Mouse (Mus musculus): ENCODE results near the gene Ndrg4. TPM values are rescaled to one million over a fixed set of nuclear protein-coding genes. Genes with fewer than 3 reads are reported as not detected.

The Ndrg4 gene
- total RNA-seq, 1 experiment = 9.4 TPM

DNA sequence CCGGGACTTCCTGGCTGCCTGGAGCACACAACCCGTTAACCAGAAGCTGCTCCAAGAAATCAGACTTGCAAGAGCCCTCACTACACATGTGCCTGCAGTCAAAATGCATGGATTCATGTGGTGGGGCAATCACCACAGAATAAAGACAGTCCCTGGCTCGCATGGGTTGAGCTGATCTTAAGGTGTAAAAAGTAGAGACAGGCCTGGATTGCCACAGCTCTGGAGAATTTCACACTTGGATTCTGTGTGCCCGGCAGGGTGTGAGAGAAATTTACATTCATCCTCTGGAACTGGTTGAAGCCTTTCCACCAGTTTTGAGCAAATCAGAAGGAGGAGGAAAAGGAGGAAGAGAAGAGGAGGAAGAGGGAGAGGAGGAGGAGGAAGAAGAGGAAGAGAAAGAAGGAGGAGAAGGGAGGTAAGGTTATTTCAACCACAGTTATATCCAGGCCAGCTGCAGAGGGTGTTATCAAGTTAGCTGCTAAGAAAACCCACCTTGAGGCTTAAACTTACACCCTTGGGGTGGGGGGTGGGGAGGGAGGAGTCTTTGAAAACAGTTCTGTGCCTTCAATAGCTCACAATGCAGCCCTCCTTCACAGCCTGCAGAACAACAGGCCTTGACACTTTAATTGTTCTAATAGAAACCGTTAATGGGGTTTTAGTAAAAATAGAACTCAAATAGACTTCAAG, 20.3 kb upstream of the Ndrg4 start:
- TF ChIP-seq CHD2 (IDR thresholded peaks at IDR 0.05; ENCODE audit: low read depth, low read length) (no peak), ZC3H11A (IDR thresholded peaks at IDR 0.05; ENCODE audit: borderline replicate concordance, low read depth, low read length) (no peak), ZNF384 (IDR thresholded peaks at IDR 0.05; ENCODE audit: low read depth, low read length) (no peak), MAFK (IDR thresholded peaks at IDR 0.05; ENCODE audit: insufficient read depth, low read depth, low read length) (no peak), HCFC1 (IDR thresholded peaks at IDR 0.05; ENCODE audit: borderline replicate concordance, insufficient read depth, low read length) (no peak)

DNA sequence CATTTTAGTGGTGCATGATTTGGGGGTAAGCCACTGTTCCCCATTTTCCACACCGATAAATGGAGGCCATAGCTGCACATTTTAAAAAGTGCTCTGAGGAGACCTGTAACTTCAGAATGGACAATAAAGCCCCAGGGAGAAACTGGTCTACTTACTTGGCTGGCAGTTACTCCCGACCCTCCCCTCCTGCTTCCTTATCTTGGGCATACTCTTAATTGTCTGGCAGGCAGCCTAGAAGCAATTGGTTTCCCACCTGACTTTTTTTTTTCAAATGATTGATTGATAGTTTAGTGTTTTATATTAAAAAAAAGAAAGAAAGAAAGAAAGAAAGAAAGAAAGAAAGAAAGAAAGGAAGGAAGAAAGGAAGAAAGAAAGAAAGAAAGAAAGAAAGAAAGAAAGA, 19.3 kb upstream of the Ndrg4 start:
- TF ChIP-seq ZNF384 (IDR thresholded peaks at IDR 0.05; ENCODE audit: low read depth, low read length) = no peak
- no peak for TF ChIP-seq ZC3H11A (IDR thresholded peaks at IDR 0.05; ENCODE audit: borderline replicate concordance, low read depth, low read length)
- no peak for TF ChIP-seq CHD2 (IDR thresholded peaks at IDR 0.05; ENCODE audit: low read depth, low read length)
- no peak for TF ChIP-seq MAFK (IDR thresholded peaks at IDR 0.05; ENCODE audit: insufficient read depth, low read depth, low read length)
- no peak for TF ChIP-seq HCFC1 (IDR thresholded peaks at IDR 0.05; ENCODE audit: borderline replicate concordance, insufficient read depth, low read length)
- no peaks in the 10 kb centered on the region for H3K4me1 ChIP-seq (ENCODE audit: control insufficient read depth in 2 of 2, insufficient read depth in 2 of 2, low read length in 2 of 2, poor library complexity in 1 of 2)
- no peaks in the 10 kb centered on the region for H3K9me3 ChIP-seq (ENCODE audit: control insufficient read depth, insufficient read depth, low read depth, low read length)
- H3K9ac ChIP-seq (ENCODE audit: insufficient read depth, low read depth, low read length, poor library complexity, severe bottlenecking) = no peak overlapping the region
- H3K36me3 ChIP-seq (ENCODE audit: control insufficient read depth, insufficient read depth, low read length, poor library complexity, severe bottlenecking) = no peaks in the 10 kb centered on the region
- H3K27ac ChIP-seq (ENCODE audit: insufficient read depth, low read depth, low read length, poor library complexity, severe bottlenecking) = no peak overlapping the region
- in situ Hi-C loops (cut with MboI; ENCODE audit: low sequenced_read_pairs in 2 of 2, unreplicated experiment in 2 of 2) = no loop called here
- H3K4me3 ChIP-seq (ENCODE audit: insufficient read depth in 1 of 2, low read depth in 1 of 2, low read length in 2 of 2, poor library complexity in 1 of 2, severe bottlenecking in 1 of 2) = no peak overlapping the region
- no peak for DNase-seq (ENCODE audit: low read depth, low spot score)

More for the DNA sequence above, 20.3 kb upstream of the Ndrg4 start:
- Histone ChIP-seq H3K27ac (ENCODE audit: insufficient read depth, low read depth, low read length, poor library complexity, severe bottlenecking) (no peak overlapping the region), H3K36me3 (ENCODE audit: control insufficient read depth, insufficient read depth, low read length, poor library complexity, severe bottlenecking) (no peaks in the 10 kb centered on the region), H3K4me1 (ENCODE audit: control insufficient read depth in 2 of 2, insufficient read depth in 2 of 2, low read length in 2 of 2, poor library complexity in 1 of 2) (no peaks in the 10 kb centered on the region), H3K9me3 (ENCODE audit: control insufficient read depth, insufficient read depth, low read depth, low read length) (no peaks in the 10 kb centered on the region), H3K4me3 (ENCODE audit: insufficient read depth in 1 of 2, low read depth in 1 of 2, low read length in 2 of 2, poor library complexity in 1 of 2, severe bottlenecking in 1 of 2) (no peak overlapping the region), H3K9ac (ENCODE audit: insufficient read depth, low read depth, low read length, poor library complexity, severe bottlenecking) (no peak overlapping the region)
- no peak for DNase-seq (ENCODE audit: low read depth, low spot score)
- in situ Hi-C loops (cut with MboI; ENCODE audit: low sequenced_read_pairs in 2 of 2, unreplicated experiment in 2 of 2) = no loop called here

DNA sequence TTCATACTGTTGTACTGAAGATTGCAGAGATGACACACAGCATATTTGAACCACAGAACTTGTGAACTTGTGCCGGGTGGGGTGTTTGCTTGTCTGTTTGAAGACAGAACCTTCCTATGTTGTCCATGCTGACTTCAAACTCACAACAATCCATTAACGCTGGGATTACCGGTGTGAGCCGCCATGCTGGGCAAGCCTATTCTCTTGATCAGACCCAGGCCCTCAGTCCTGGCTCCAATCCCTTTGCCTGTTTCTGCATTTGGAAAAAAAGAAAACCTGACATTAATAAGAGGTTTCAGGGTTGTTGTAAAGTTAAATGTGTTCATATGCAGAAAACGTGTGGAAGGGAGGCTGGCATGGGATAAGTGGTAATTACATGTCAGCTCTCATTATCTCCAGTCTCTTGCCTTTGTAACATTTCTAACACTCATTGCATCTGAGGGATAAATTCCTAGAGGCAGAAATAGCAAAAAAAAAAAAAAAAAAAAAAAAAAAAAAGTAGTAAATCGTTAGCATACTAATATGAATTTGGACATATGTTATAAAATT, 16.4 kb upstream of the Ndrg4 start:
- no peak for DNase-seq (ENCODE audit: low read depth, low spot score)
- H3K4me1 ChIP-seq (ENCODE audit: control insufficient read depth in 2 of 2, insufficient read depth in 2 of 2, low read length in 2 of 2, poor library complexity in 1 of 2) = no peaks in the 10 kb centered on the region
- H3K4me3 ChIP-seq (ENCODE audit: insufficient read depth in 1 of 2, low read depth in 1 of 2, low read length in 2 of 2, poor library complexity in 1 of 2, severe bottlenecking in 1 of 2) = no peak overlapping the region
- no peak overlapping the region for H3K9ac ChIP-seq (ENCODE audit: insufficient read depth, low read depth, low read length, poor library complexity, severe bottlenecking)
- in situ Hi-C loops (cut with MboI; ENCODE audit: low sequenced_read_pairs in 2 of 2, unreplicated experiment in 2 of 2) = no loop called here
- TF ChIP-seq MAFK (IDR thresholded peaks at IDR 0.05; ENCODE audit: insufficient read depth, low read depth, low read length) (no peak), CHD2 (IDR thresholded peaks at IDR 0.05; ENCODE audit: low read depth, low read length) (no peak), ZC3H11A (IDR thresholded peaks at IDR 0.05; ENCODE audit: borderline replicate concordance, low read depth, low read length) (no peak), HCFC1 (IDR thresholded peaks at IDR 0.05; ENCODE audit: borderline replicate concordance, insufficient read depth, low read length) (no peak), ZNF384 (IDR thresholded peaks at IDR 0.05; ENCODE audit: low read depth, low read length) (no peak)
- H3K27ac ChIP-seq (ENCODE audit: insufficient read depth, low read depth, low read length, poor library complexity, severe bottlenecking) = no peak overlapping the region
- H3K36me3 ChIP-seq (ENCODE audit: control insufficient read depth, insufficient read depth, low read length, poor library complexity, severe bottlenecking) = no peaks in the 10 kb centered on the region
- H3K9me3 ChIP-seq (ENCODE audit: control insufficient read depth, insufficient read depth, low read depth, low read length) = no peaks in the 10 kb centered on the region

DNA sequence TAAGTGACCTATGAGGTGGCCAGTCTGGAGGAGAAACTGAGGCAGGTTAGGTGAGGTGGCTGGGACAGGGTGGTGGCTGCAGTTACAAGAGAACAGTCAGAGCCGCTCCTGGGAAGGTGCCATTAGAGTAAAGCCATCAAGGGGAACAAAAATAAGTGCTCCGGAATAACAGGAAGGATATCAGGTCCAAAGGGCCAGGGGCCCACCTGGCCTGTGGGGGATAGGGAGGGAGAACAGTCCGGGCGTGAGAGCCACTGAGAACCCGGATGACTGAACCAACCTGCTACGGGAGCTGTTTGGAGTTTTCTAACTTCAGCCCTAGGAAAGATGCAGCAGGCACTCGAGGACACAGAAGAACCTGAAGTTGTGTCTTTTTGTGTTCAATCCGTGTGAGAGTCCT, 15.7 kb upstream of the Ndrg4 start:
- Histone ChIP-seq H3K9me3 (ENCODE audit: control insufficient read depth, insufficient read depth, low read depth, low read length) (no peaks in the 10 kb centered on the region), H3K27ac (ENCODE audit: insufficient read depth, low read depth, low read length, poor library complexity, severe bottlenecking) (no peak overlapping the region), H3K4me3 (ENCODE audit: insufficient read depth in 1 of 2, low read depth in 1 of 2, low read length in 2 of 2, poor library complexity in 1 of 2, severe bottlenecking in 1 of 2) (no peak overlapping the region), H3K36me3 (ENCODE audit: control insufficient read depth, insufficient read depth, low read length, poor library complexity, severe bottlenecking) (no peaks in the 10 kb centered on the region), H3K4me1 (ENCODE audit: control insufficient read depth in 2 of 2, insufficient read depth in 2 of 2, low read length in 2 of 2, poor library complexity in 1 of 2) (no peaks in the 10 kb centered on the region), H3K9ac (ENCODE audit: insufficient read depth, low read depth, low read length, poor library complexity, severe bottlenecking) (no peak overlapping the region)
- in situ Hi-C loops (cut with MboI; ENCODE audit: low sequenced_read_pairs in 2 of 2, unreplicated experiment in 2 of 2) = no loop called here
- TF ChIP-seq MAFK (IDR thresholded peaks at IDR 0.05; ENCODE audit: insufficient read depth, low read depth, low read length) (no peak), HCFC1 (IDR thresholded peaks at IDR 0.05; ENCODE audit: borderline replicate concordance, insufficient read depth, low read length) (no peak)
- DNase-seq (ENCODE audit: low read depth, low spot score) = no peak
